Mouse (Mus musculus) mouse embryonic stem cell (cell line): ENCODE measurements around the gene Ccne1.

Experiments used
- in situ Hi-C, 2 experiments: fragments of 300-500 bp; cut with MboI; formaldehyde crosslinking; loops; 1 replicate in 1 of 2; 3 replicates in 1 of 2; pipeline ENCODE4 v1.14.3; 2019 to 2020; ENCODE audit warnings: low sequenced_read_pairs in 2 of 2, low pct_unique_long_range_greater_than_20kb in 1 of 2, mixed read lengths in 1 of 2; ENCODE audit not compliant: unreplicated experiment in 1 of 2

The Ccne1 gene

GRCm38 (mm10) chr7:38064431-38064830, 42.9 kb downstream of the Ccne1 start:
- in situ Hi-C loops = loop anchor here in 1 of 2 experiments (5.0 kb wide), 1 partner anchor 98 kb away; no protein-coding TSS in a partner anchor

DNA sequence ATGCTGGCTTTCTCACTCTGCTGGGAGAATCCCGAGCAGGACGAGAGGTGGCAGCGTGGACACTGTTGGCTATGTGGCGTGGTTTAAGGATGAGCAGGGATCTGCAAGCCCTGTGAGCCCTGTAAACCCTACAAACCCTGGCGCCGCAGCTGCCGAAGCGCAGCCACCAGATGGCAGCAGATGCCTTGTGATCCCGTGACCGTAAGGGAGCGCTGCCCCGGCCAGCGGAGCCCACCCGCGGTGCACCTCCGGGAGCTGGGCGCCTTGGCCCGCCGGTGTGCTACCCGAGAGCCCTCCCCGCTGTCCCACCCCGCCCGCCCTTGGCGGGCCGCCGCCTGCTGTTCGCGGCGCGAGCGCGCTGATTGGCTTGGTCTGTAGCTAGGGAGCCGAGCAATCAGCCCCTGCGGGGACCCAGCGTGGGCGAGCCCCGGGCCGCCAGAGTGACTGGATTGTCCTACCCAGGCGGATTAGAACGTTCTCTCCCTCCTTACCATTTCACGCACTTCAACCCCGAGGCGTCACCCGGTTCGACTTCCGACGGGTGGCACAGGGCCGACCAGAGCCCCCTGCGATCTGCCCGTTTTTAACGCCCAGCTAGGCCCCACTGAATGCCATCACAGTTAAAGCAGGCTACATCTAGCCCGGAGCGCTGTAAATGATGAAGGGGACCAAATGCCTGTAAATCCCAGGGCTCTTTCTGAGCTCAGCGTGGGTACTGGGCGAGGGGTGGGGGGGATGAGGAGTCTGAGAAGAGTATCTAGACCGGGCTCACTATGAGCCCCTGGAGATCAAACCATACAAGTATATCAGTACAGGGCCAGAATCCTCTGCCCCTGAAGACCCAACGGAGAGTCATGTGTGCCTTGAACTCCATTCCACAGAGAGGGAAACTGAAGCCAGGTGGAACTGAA, 46.0 kb downstream of the Ccne1 start:
- in situ Hi-C loops = loop anchor here in 1 of 2 experiments (5.0 kb wide), 1 partner anchor 101 kb away; no protein-coding TSS in a partner anchor

GRCm38 (mm10) chr7:38059636-38060330, 47.6 kb downstream of the Ccne1 start:
- in situ Hi-C loops = loop anchor here in 1 of 2 experiments (5.0 kb wide), 1 partner anchor 103 kb away; no protein-coding TSS in a partner anchor

DNA sequence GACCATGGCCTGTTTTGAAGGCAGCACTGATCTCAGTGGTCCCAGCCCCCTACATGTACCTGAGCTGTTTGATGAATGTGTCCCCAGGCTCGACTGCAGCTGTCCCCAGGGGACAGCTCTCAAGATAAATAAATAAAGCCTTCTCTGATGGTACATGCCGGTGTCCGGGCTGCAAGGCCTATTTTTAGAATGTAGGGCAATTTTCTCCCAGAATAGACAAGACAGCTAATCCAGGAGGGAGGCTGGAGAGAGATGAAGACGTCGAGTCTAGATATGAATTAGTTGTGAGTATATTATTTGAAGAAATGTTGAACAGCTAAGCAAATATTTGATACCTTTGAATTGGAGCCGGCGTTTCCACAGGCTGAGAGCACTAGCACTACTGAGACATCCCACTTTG, 48.2 kb downstream of the Ccne1 start:
- in situ Hi-C loops = no loop called here

GRCm38 (mm10) chr7:38055996-38056395, 51.3 kb downstream of the Ccne1 start:
- in situ Hi-C loops = no loop called here

DNA sequence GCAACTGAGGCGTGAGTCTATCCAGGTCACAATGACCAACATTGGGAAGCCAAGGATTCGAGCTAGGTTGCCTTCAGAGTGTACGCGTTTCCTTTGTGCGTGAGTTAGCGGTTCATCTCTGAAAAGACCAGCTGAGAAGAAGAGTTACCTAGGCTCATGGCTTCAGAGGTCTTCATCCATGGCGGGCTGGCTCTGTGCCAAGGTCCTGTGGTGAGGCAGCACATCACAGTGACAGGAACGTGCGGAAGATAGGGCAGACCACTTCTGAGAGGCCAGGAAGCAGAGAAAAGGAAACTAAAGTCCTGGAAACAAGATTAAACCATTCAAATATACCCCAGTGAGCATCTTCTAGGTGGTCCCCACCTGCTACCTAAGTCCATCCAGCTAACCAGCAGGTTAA, 53.1 kb downstream of the Ccne1 start:
- in situ Hi-C loops = no loop called here
